Mouse (Mus musculus): ENCODE measurements at regions not wholly inside any gene's neighbourhood (a gene's known extent, or its start where the extent isn't known, plus 50 kb on each side); places are given as distances from the start of the nearest gene placed in this dataset.

DNA sequence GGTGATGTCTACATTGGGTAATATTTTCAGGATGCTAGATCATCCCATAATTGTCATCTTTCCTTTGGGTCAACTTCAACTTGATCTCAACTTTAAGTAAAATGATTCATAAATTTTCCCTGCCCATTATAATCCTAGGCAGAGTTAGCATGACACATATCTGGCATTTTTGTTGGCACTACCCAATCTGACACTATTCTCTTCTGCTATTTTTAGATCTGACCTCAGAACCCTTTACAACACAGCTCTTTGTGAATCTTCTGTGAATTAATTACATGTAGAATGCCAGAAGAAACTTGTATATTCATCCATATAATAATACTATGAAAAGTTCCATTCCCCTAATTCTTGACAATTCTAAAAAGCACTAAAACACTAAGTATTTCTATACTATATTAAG is 63.7 kb upstream of the Gm49339 start:
- TF ChIP-seq CTCF (conservative IDR thresholded peaks at IDR 0.05; ENCODE audit: low read length) (no peak), NANOG (IDR thresholded peaks at IDR 0.05; ENCODE audit: borderline replicate concordance, low read length) (no peak), POU5F1 (IDR thresholded peaks at IDR 0.05; ENCODE audit: borderline replicate concordance, low read length) (no peak)

Data from E14TG2a.4 (cell line).